Mouse (Mus musculus): ENCODE measurements around the gene Gm13287.

DNA sequence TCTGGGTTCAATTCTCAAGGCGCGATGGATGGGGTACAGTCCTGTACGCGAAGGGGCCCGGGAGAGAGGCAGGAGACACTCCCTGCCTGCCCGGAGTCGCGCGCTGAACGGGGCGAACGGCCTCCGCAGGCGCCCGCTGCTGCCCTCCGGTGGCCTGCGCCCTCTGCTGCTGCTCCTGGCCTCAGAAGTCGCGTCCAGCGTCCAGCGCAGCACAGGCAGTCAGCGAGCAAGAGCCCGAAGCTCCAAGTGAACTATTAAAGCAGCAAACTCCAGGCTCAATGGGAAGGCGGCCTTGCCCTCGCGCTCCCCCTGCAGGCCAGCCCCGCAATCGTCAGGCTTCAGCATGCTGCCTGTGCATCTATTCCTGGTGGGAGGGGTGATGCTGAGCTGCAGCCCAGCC is 42.6 kb upstream of the Gm13287 start:
- peak; percentile 52 for TF ChIP-seq POLR2A (IDR thresholded peaks at IDR 0.05; ENCODE audit: low read depth, low read length)
- TF ChIP-seq CTCF (conservative IDR thresholded peaks at IDR 0.05; ENCODE audit: insufficient read depth, insufficient read length, low read depth, low read length), result peak; percentile 38; the same call in 1 of the 2 replicates

Data from kidney, adult 2 months (tissue).